Mouse (Mus musculus) small intestine, adult 2 months (tissue): ENCODE measurements at regions not wholly inside any gene's neighbourhood (a gene's known extent, or its start where the extent isn't known, plus 50 kb on each side); places are given as distances from the start of the nearest gene placed in this dataset.

Source experiments
- CTCF ChIP-seq: fragments of 200-500 bp; IDR thresholded peaks from 2 replicates; pipeline ENCODE4 v1.5.1; 2012; ENCODE audit warnings: low read depth, mild to moderate bottlenecking, control low read depth, inconsistent platforms, low read length, moderate library complexity, mixed read lengths; ENCODE audit not compliant: insufficient replicate concordance, insufficient read length; ENCODE audit errors: extremely low read depth
- POLR2A ChIP-seq: fragments of 200-500 bp; IDR thresholded peaks from 2 replicates; pipeline ENCODE4 v1.6.1; 2012; ENCODE audit warnings: low read depth, mild to moderate bottlenecking, control low read depth, inconsistent platforms, low read length, moderate library complexity

- no peak for TF ChIP-seq CTCF
- TF ChIP-seq POLR2A = no peak
These were observed 745.1 kb downstream of the Diaph3 start for GRCm38 (mm10) chr14:86395951-86396361.
